ENCODE assay signal across 23 mouse cellular contexts in genomic region chr14:33763641-33764046, GRCm38 (mm10).
A peak's percentile ranks its signal among the peaks of the same experiment; 100 is the strongest.
DNase-seq lines count a peak whose midpoint lies in the region; ATAC-seq lines count a peak whose summit lies in the region.
"Had no signal": no experiment of that assay in that cellular context is flagged by ENCODE, and none has a peak within 500 bp of the region (broad histone marks: within the 10 kb centered on the region; RNA-seq: fewer than 3 reads in every experiment).

No protein-coding gene starts in this region.

- WGBS in hindbrain, embryonic 11.5 days, result 68% methylated on average over 3 of the region's 3 CpGs
- WGBS in hindbrain, embryonic 16.5 days, result 73% methylated on average over 3 of the region's 3 CpGs
- 20% methylated on average over 3 of the region's 3 CpGs for WGBS in embryonic facial prominence, embryonic 10.5 days
- WGBS in embryonic facial prominence, embryonic 15.5 days, result 25% methylated on average over 3 of the region's 3 CpGs

- H3K9me3 ChIP-seq in hindbrain, embryonic 11.5 days (ENCODE audit: control insufficient read depth, low read length), result no peaks in the 10 kb centered on the region
- H3K9me3 ChIP-seq in hindbrain, embryonic 16.5 days (ENCODE audit: control insufficient read depth, low read length), result no peaks in the 10 kb centered on the region
- H3K9me3 ChIP-seq in embryonic facial prominence, embryonic 10.5 days, result no peaks in the 10 kb centered on the region
- no peaks in the 10 kb centered on the region for H3K9me3 ChIP-seq in embryonic facial prominence, embryonic 15.5 days (replicated peaks)
- H3K9me3 ChIP-seq: forebrain, embryonic 12.5 days had no signal

- H3K4me2 ChIP-seq in hindbrain, embryonic 11.5 days (replicated peaks; ENCODE audit: low read depth, low read length), result no peak overlapping the region
- H3K4me2 ChIP-seq in hindbrain, embryonic 16.5 days (ENCODE audit: low read length), result no peak overlapping the region
- H3K4me2 ChIP-seq in embryonic facial prominence, embryonic 15.5 days (replicated peaks), result no peak overlapping the region
- H3K4me2 ChIP-seq: forebrain, embryonic 12.5 days; midbrain, embryonic 11.5 days had no signal

- H3K27ac ChIP-seq in hindbrain, embryonic 11.5 days (ENCODE audit: low read depth, low read length), result no peak overlapping the region
- H3K27ac ChIP-seq in hindbrain, embryonic 16.5 days (ENCODE audit: low read depth, low read length), result no peak overlapping the region
- peak overlapping the region; percentile 12; the same call in 1 of the 2 replicates for H3K27ac ChIP-seq in embryonic facial prominence, embryonic 10.5 days (replicated peaks)
- peak overlapping the region; percentile 41; the same call in 1 of the 2 replicates for H3K27ac ChIP-seq in embryonic facial prominence, embryonic 15.5 days (replicated peaks)
- H3K27ac ChIP-seq: forebrain, embryonic 12.5 days had no signal

- intact Hi-C loops in heart, postnatal 36 days (cut with DNase I), result no loop called here

- no peak for ATAC-seq in hindbrain, embryonic 11.5 days (ENCODE audit: low FRiP score)
- ATAC-seq in hindbrain, embryonic 16.5 days, result no peak
- ATAC-seq in embryonic facial prominence, embryonic 15.5 days (ENCODE audit: insufficient number of reproducible peaks, low FRiP score, low TSS enrichment, low read depth), result peak; percentile 19; the same call in 1 of the 2 replicates
- ATAC-seq: intestine, postnatal 0 days; lung, postnatal 0 days had no signal

- H3K9ac ChIP-seq in hindbrain, embryonic 11.5 days (ENCODE audit: low read depth, low read length), result no peak overlapping the region
- no peak overlapping the region for H3K9ac ChIP-seq in hindbrain, embryonic 16.5 days (ENCODE audit: low read depth, low read length)
- H3K9ac ChIP-seq in embryonic facial prominence, embryonic 15.5 days, result no peak overlapping the region
- H3K9ac ChIP-seq: forebrain, embryonic 12.5 days had no signal

- peak; percentile 12 for DNase-seq in hindbrain, embryonic 11.5 days (ENCODE audit: low spot score)
- DNase-seq in embryonic facial prominence, embryonic 10.5 days (ENCODE audit: low spot score), result peak; percentile 58
- peak; percentile 2 for DNase-seq in mesoderm, embryonic 11.5 days (ENCODE audit: low read depth, low spot score)
- no peak for DNase-seq in adrenal gland, adult (ENCODE audit: inconsistent age in 2 of 2, low spot score in 1 of 2)
- DNase-seq in heart, postnatal 36 days, result no peak
- no peak for DNase-seq in gastrocnemius, postnatal 10 days
- DNase-seq: adrenal gland, postnatal 10 days; B cell, adult 2 months; cerebellum, adult 2 months; cerebellum, postnatal 36 days; gastrocnemius, postnatal 14 days; heart, adult 18-20 months; heart, postnatal 4 days; kidney, postnatal 25 days; thymus, postnatal 14 days had no signal

- H3K36me3 ChIP-seq in hindbrain, embryonic 11.5 days (ENCODE audit: control insufficient read depth, insufficient read depth, low read length), result no peaks in the 10 kb centered on the region
- H3K36me3 ChIP-seq in hindbrain, embryonic 16.5 days (ENCODE audit: control insufficient read depth, insufficient read depth, low read length), result no peaks in the 10 kb centered on the region
- H3K36me3 ChIP-seq in embryonic facial prominence, embryonic 10.5 days (replicated peaks), result no peaks in the 10 kb centered on the region
- no peaks in the 10 kb centered on the region for H3K36me3 ChIP-seq in embryonic facial prominence, embryonic 15.5 days
- H3K36me3 ChIP-seq: forebrain, embryonic 12.5 days; G1E had no signal

- no peaks in the 10 kb centered on the region for H3K27me3 ChIP-seq in hindbrain, embryonic 11.5 days (ENCODE audit: control insufficient read depth, insufficient read depth, low read length)
- H3K27me3 ChIP-seq in hindbrain, embryonic 16.5 days (replicated peaks; ENCODE audit: control insufficient read depth, insufficient read depth, low read length), result no peaks in the 10 kb centered on the region
- peaks cover 8% of the 10 kb centered on the region; the same call in 1 of the 2 replicates for H3K27me3 ChIP-seq in embryonic facial prominence, embryonic 10.5 days (replicated peaks; ENCODE audit: low read depth, poor library complexity, severe bottlenecking)
- no peaks in the 10 kb centered on the region for H3K27me3 ChIP-seq in embryonic facial prominence, embryonic 15.5 days
- H3K27me3 ChIP-seq: CH12.LX; forebrain, embryonic 12.5 days had no signal

- no peak overlapping the region for H3K4me3 ChIP-seq in hindbrain, embryonic 11.5 days (ENCODE audit: low read depth, low read length)
- H3K4me3 ChIP-seq in hindbrain, embryonic 16.5 days (ENCODE audit: low read length), result no peak overlapping the region
- no peak overlapping the region for H3K4me3 ChIP-seq in embryonic facial prominence, embryonic 10.5 days
- no peak overlapping the region for H3K4me3 ChIP-seq in embryonic facial prominence, embryonic 15.5 days (replicated peaks)
- H3K4me3 ChIP-seq: forebrain, embryonic 12.5 days had no signal

- no peaks in the 10 kb centered on the region for H3K4me1 ChIP-seq in hindbrain, embryonic 11.5 days (replicated peaks; ENCODE audit: control insufficient read depth, insufficient read depth, low read length)
- H3K4me1 ChIP-seq in hindbrain, embryonic 16.5 days (ENCODE audit: control insufficient read depth, insufficient read depth, low read depth, low read length), result no peaks in the 10 kb centered on the region
- peaks cover 12% of the 10 kb centered on the region for H3K4me1 ChIP-seq in embryonic facial prominence, embryonic 10.5 days
- peaks cover 6% of the 10 kb centered on the region; the same call in 1 of the 2 replicates for H3K4me1 ChIP-seq in embryonic facial prominence, embryonic 15.5 days
- H3K4me1 ChIP-seq: forebrain, embryonic 12.5 days had no signal

Comparison
In these comparisons a context has a peak if more than half of its experiments do, and no peak if none do; other contexts are left out.
1. DNase-seq: peak in hindbrain, embryonic 11.5 days (single experiment), embryonic facial prominence, embryonic 10.5 days (single experiment) and mesoderm, embryonic 11.5 days (single experiment); none in adrenal gland, adult (0 of 2), heart, postnatal 36 days (0 of 2) and gastrocnemius, postnatal 10 days (single experiment).
2. H3K27ac ChIP-seq: peak in embryonic facial prominence, embryonic 10.5 days (single experiment) and embryonic facial prominence, embryonic 15.5 days (single experiment); none in hindbrain, embryonic 11.5 days (single experiment) and hindbrain, embryonic 16.5 days (single experiment).